Mouse (Mus musculus) gastrocnemius, adult 2 months (tissue): ENCODE measurements around the gene A630023A22Rik. TPM values are rescaled to one million over a fixed set of nuclear protein-coding genes. Genes with fewer than 3 reads are reported as not detected.

Source experiments
- DNase-seq: peaks from one replicate; pipeline ENCODE4 v3.0.0; 2022
- H3K27ac ChIP-seq: fragments of 200-600 bp; 2 replicates; pipeline ENCODE4 v1.8.1; 2022; ENCODE audit warnings: mild to moderate bottlenecking
- H3K4me3 ChIP-seq: fragments of 200-600 bp; 2 replicates; pipeline ENCODE4 v1.8.1; 2022; ENCODE audit warnings: mild to moderate bottlenecking, moderate library complexity
- CTCF ChIP-seq: fragments of 200-600 bp; IDR thresholded peaks from 2 replicates; pipeline ENCODE4 v1.8.1; 2022; ENCODE audit warnings: antibody characterized with exemption, mild to moderate bottlenecking, moderate library complexity
- intact Hi-C: fragments of 180-260 bp; cut with DNase I; formaldehyde crosslinking; loops from one replicate; pipeline ENCODE4 v1.15.1; 2025
- total RNA-seq, 2 experiments: library from RNA; stranded (reverse); gene quantifications; 2 replicates each; pipeline ENCODE4 v1.2.3; 2021

Gene A630023A22Rik
- total RNA-seq, 2 experiments from 2014 or later: not detected

DNA sequence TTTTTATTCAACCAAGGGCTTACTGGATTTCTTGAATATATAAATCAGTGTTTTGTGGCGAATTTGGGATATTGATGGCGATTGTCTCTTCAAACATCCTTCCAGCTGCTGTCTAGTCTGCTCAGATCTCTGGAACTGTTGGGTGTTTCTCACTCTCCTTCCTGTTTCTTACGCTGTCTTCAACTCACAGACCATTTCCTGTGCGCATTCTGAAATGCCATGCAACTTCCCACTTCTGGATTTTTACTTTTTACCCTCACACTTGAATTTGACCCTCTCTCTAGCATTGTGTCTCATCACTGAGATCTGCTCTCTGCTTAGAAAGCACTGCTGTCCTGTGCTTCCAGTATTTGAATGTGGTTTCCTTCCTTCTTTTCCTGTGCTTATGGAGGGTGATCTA, 5.0 kb upstream of the A630023A22Rik start:
- TF ChIP-seq CTCF: no peak
- Histone ChIP-seq H3K4me3 (no peak overlapping the region), H3K27ac (no peak overlapping the region)
- intact Hi-C loops: no loop called here
- DNase-seq: no peak

DNA sequence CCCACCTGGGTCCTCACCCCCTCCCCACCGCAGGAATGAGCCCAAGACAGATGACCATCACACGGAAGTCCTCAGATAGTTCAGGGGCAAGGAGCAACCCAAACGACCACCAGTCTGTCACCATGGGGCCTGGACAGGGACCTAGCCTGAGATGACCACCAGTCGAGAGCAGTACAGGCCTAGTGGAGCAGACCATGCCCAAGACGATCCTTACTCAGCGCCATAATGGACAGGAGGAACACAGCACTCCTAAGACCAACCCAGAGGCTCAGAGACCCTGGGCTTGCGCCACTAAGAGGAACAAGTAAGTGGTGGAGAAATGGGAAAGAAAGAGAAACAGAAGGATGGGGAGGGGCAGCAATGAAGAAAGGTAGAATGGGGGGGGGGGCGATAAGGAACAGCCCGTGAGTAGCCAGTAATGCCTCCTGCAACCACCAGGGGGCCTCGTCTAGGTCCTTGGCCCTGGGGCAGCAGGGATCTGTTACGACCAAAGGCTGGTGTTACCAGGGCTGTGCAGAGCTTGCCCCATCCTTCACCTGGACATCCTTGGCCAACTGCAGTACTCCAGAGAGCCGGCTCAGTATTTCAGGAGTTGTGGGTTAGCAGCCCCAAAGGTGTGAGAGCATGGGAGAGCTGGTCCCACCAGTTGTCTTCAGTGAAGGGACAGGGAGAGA, 4.0 kb upstream of the A630023A22Rik start:
- H3K4me3 ChIP-seq: no peak overlapping the region
- peak; percentile 55 for DNase-seq
- H3K27ac ChIP-seq: no peak overlapping the region
- TF ChIP-seq CTCF: peak; percentile 72
- intact Hi-C loops: no loop called here

DNA sequence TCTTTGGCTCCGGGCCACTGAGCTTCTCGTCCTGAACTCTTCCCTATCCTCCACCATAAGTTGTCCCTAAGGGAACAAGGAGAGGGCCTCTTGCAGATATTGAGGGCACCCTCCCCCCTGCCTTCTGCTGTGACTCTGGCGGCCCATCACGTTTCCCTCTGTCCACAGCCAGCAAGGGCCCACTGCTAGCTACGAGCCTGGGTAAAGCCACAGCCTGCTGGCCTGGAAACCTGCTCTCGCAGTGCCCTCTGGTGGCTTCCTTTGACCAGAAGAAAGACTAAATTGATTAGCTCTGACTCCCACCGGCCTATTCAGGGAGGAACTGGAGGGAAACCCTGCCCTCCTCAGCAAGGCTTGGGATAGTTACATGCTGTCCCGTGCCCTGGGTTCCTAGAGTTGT, 2.3 kb upstream of the A630023A22Rik start:
- intact Hi-C loops: loop anchor here (1.0 kb wide), 1 partner anchor 25 kb away; no protein-coding TSS in a partner anchor
- Histone ChIP-seq H3K4me3 (peak overlapping the region; percentile 35; the same call in 1 of the 2 replicates), H3K27ac (no peak overlapping the region)
- peak; percentile 77 for DNase-seq
- peak; percentile 73 for TF ChIP-seq CTCF

DNA sequence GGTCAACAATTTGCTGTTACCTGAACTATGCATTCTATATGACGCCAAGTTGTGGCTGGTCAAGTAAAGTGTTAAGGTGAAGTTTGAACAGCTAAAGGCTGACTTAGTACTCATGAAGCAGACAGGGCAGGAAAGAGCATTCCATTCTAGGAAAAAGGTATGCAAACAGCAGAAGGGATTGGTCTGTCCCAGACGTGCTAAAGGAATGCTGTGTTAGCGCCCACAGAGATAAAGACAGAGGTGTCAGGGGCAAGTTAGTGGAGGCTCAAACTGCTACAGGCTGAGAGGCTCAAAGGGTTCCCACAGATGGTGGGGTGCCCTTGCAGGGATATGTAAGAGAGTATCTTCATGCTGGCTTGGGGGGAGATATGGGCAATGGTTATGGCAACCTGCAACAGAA, 1.3 kb upstream of the A630023A22Rik start:
- no peak for TF ChIP-seq CTCF
- intact Hi-C loops: no loop called here
- Histone ChIP-seq H3K4me3 (no peak overlapping the region), H3K27ac (no peak overlapping the region)
- no peak for DNase-seq

DNA sequence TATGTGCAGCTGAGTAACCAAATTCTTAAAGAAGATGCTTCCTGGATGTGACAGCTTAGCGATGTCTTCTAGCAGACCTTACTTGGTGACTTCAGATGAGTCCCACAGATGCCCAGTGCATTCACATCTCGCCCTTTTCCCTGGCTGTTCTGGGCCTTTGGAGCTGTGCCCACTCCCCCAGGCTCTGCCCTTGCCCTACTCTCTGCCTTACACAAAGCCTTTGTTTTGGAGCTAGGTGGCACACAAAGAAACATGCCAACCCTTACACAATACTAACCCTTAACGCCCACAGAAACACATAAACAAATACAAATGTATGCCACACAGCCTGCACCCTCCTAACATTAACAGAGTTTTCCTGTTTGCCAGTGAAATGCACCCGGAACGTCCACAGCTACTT, 6.4 kb downstream of the A630023A22Rik start:
- TF ChIP-seq CTCF: no peak
- intact Hi-C loops: no loop called here
- no peak overlapping the region for H3K4me3 ChIP-seq
- DNase-seq: no peak
- no peak overlapping the region for H3K27ac ChIP-seq

DNA sequence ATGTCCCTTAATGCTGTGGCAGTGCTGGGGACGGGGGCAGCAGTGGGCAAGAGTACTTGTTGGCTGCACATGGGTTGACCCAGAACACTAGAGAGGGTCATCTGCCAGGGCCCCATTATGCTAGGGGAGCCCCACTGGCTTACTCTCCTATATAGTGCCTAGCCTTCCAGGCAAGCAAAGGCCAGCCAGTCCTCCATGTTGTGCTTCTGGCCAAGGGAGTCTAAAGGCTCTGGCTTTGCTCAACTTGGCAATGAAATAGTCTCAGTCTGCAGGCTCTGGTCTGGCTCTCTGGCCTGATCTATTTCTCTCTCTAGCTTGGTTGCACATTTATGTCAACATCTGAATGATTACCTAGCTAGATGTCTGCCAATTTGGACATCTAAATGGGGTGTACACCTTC, 9.7 kb downstream of the A630023A22Rik start:
- H3K4me3 ChIP-seq: no peak overlapping the region
- TF ChIP-seq CTCF: no peak
- no peak overlapping the region for H3K27ac ChIP-seq
- intact Hi-C loops: no loop called here
- no peak for DNase-seq

DNA sequence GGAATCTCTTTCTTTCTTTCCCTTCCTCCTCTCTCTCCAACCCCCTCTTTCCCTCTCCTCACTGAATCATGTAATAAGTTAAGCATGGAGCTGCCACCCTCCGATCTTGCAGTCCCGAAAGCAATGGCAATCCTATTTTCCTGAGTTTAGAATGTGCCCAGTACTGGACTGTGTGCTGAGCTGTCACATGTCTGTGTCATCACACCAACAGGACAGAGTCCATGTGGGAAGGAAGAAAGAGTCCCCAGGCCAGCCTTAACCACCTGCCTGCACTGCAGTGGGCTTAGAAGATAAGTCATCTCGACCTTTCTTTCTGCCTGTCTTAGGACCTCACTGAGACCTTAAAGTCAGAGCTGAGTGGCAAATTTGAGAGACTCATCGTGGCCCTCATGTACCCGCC, 11.1 kb downstream of the A630023A22Rik start:
- no peak for DNase-seq
- intact Hi-C loops: no loop called here
- H3K27ac ChIP-seq: no peak overlapping the region
- TF ChIP-seq CTCF: no peak
- no peak overlapping the region for H3K4me3 ChIP-seq

DNA sequence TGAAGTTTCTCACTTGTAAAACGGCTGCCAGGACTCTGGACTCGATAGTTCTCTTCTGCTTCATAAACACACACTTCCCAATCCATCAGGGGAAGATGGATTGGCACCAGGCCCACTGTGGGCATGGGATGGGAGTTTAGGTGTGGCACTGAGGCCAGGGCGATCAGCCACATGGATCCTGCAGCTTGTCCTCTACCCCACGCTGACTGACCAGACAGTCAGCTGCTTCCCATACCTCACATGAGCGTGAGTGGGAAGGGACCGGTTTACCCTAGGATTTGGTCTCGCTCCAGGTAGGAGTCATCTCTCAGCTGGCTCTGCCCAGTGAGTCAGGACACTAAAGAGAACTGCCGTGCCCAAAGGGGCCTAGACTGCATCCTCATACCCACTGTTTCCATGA, 12.8 kb downstream of the A630023A22Rik start:
- Histone ChIP-seq H3K27ac (no peak overlapping the region), H3K4me3 (no peak overlapping the region)
- no peak for TF ChIP-seq CTCF
- intact Hi-C loops: loop anchor here (10.0 kb wide), 2 partner anchors 115 to 275 kb away; partner anchors contain the start of gene Gprin2
- DNase-seq: no peak

DNA sequence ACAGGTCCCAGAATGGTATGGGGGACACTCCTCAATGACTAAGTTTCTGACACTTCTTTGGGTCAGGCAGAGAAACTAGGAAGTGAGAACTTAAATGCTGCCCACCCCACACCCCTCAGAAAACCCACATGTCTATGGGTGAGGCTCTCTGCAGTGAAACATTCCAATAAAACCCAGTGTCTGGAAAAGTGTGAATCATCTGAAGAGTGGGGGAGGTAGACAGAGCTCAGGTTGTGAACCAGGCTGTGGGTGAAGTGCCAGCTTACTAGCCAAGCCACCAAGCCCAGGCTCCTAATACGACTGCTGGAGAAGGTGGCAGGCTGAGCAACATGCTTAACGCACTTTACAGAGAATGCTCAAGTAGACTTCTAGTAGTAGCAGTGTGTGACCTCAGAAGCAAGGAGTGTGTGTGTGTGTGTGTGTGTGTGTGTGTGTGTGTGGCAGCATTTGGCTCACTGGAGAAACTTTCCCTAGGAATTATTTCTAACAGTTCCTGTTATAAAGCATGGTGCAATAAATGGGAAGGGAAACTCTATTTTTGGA, 14.6 kb downstream of the A630023A22Rik start:
- no peak for DNase-seq
- H3K4me3 ChIP-seq: no peak overlapping the region
- H3K27ac ChIP-seq: no peak overlapping the region
- no peak for TF ChIP-seq CTCF
- intact Hi-C loops: loop anchor here (10.0 kb wide), 2 partner anchors 117 to 277 kb away; partner anchors contain the start of gene Gprin2

DNA sequence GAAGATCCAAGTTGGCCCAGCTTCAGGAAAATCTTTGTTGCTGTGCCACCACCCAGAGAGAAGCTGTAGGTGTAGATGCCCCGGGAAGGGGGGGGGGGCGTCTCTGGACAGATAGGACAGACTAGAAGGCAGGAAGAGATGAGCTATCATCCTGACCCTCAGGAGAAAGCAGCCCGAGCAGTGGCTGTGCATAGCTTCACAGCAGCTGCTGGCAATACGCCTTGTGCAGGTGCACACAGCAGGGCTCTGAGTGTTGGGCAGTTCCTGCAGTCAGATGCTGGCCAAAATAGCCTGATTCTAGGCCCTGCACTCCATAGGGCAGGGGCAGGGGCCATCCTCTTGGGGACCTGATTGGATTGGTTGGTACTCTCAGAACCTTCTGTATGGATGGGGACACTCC, 15.7 kb downstream of the A630023A22Rik start:
- no peak overlapping the region for H3K27ac ChIP-seq
- H3K4me3 ChIP-seq: no peak overlapping the region
- intact Hi-C loops: loop anchor here (10.0 kb wide), 2 partner anchors 118 to 278 kb away; partner anchors contain the start of gene Gprin2
- no peak for TF ChIP-seq CTCF
- DNase-seq: no peak

DNA sequence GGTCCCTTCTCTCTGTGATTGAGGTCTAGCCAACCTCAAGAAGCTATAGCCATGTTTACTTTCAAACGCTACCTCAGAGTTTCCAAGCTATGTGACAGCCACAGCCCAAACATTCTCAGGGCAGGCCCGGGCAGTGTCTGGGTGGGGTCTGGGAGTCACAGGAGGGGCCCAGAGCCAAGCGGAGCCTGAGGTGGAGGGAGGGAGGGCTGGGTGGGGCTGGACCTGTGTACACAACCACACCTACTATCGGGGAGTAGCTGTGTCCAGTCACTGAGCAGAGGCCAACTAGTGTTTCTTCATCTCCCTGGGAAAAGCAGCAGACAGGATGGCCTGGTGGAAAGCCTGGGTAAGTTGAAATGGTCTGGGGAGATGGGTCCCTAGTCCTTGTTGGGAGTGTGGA, 16.8 kb downstream of the A630023A22Rik start, which contains the start of gene Anxa8:
Gene Anxa8 (plus strand): TSS at position 251 of the 400 bp plus-strand sequence.
- intact Hi-C loops: loop anchor here (10.0 kb wide), 2 partner anchors 119 to 279 kb away; partner anchors contain the start of gene Gprin2
- no peak for TF ChIP-seq CTCF
- H3K4me3 ChIP-seq: no peak within 1 kb of the TSS
- H3K27ac ChIP-seq: peak within 1 kb of the TSS; percentile 35; the same call in 1 of the 2 replicates
- DNase-seq: peak; percentile 55

DNA sequence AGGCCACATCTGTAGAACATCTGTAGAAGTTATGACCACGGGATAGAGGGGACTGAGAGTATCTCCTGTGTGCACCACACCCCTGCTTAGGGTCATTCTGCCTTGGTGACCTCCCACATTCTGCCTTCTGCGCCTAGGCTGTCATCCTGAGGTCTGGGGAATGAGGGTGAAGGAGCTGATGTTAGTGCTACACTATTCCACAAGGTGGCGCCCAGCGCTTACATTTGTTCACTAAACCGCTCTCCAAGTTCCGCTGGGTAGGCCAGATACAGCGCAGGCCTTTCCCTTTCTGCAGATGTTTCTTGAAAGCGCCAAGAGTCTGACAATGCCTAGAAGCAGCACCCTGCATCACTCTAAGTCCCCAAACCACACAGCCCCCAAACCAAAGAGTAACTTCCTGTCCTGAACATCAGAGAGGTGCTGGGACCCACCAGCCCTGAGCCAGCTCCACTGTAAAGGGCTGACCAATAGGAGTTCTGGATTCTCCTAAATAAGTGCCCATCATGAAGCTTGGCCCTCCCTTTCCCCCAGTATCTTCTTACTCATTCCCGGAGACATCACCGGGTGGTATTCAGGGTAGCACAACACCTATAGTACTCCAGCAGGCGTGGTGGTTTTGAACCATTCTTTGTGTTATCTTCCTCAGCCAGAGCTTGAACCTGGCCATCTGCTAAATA, 22.1 kb downstream of the A630023A22Rik start:
- intact Hi-C loops: loop anchor here (1.0 to 10.0 kb wide), 5 partner anchors 25 to 284 kb away; partner anchors contain the start of genes Gprin2 and Npy4r
- Histone ChIP-seq H3K27ac (no peak overlapping the region), H3K4me3 (no peak overlapping the region)
- TF ChIP-seq CTCF: peak; percentile 85
- peak; percentile 77 for DNase-seq

DNA sequence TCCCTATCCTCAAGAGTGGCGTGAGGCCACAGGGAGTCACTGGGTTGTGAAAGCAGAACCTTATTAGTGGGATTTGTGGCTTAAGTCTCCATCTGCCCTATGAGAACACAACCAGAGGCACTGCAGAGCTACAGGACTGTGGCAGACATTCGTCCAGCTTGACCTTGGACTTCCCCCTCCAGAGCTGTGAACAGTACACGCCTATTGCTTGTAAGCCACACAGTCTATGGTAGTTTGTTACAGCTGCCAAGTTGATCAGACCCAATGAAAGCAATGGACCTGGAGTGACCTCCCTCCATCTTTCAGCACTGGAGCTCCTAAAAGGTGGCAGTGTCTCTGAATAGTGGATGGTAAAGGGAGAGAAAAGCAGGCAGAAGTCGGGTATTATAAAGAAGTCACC, 24.3 kb downstream of the A630023A22Rik start:
- Histone ChIP-seq H3K27ac (no peak overlapping the region), H3K4me3 (no peak overlapping the region)
- no peak for DNase-seq
- intact Hi-C loops: no loop called here
- no peak for TF ChIP-seq CTCF
